Mouse (Mus musculus) erythroblast, embryonic 14.5 days (primary cell): Measurements from ENCODE around the gene Apaf1. TPM values are rescaled to one million over a fixed set of nuclear protein-coding genes. Genes with fewer than 3 reads are reported as not detected.

Experiments
- H3K27me3 ChIP-seq: 2 replicates; pipeline ENCODE4 v1.6.1; 2012; ENCODE audit warnings: inconsistent platforms; ENCODE audit not compliant: control insufficient read depth
- H3K36me3 ChIP-seq: 2 replicates; pipeline ENCODE4 v1.6.1; 2012; ENCODE audit warnings: mild to moderate bottlenecking, inconsistent platforms; ENCODE audit not compliant: control insufficient read depth
- H3K4me1 ChIP-seq: 2 replicates; pipeline ENCODE4 v1.6.1; 2012; ENCODE audit warnings: inconsistent platforms; ENCODE audit not compliant: control insufficient read depth
- H3K4me3 ChIP-seq: replicated peaks from 2 replicates; pipeline ENCODE3; 2012; ENCODE audit warnings: moderate library complexity, mild to moderate bottlenecking, inconsistent platforms
- H3K9me3 ChIP-seq: 2 replicates; pipeline ENCODE4 v1.6.1; 2012; ENCODE audit warnings: low read length, inconsistent platforms, mixed read lengths; ENCODE audit not compliant: control insufficient read depth
- GATA1 ChIP-seq: IDR thresholded peaks from 2 replicates; pipeline ENCODE4 v1.6.1; 2012; ENCODE audit warnings: low read length, inconsistent platforms, mixed read lengths
- TAL1 ChIP-seq: IDR thresholded peaks from 3 replicates; pipeline ENCODE4 v1.6.1; 2012; ENCODE audit warnings: low read length, inconsistent platforms, mixed read lengths
- polyA plus RNA-seq: library from polyadenylated mRNA; stranded (reverse); fragments of >175 nt; gene quantifications from 2 replicates; pipeline ENCODE4 v1.2.3, GENCODE M21; 2012

Gene Apaf1
- polyA plus RNA-seq, 1 experiment = 0.30 TPM

- H3K4me1 ChIP-seq = peaks cover 2% of the 10 kb centered on the region
- H3K36me3 ChIP-seq = no peaks in the 10 kb centered on the region
- no peaks in the 10 kb centered on the region for H3K9me3 ChIP-seq
- no peaks in the 10 kb centered on the region for H3K27me3 ChIP-seq
- TF ChIP-seq TAL1 (no peak), GATA1 (no peak)
- H3K4me3 ChIP-seq = no peak overlapping the region
Measured at GRCm38 (mm10) chr10:91092812-91093211, 10.2 kb upstream of the Apaf1 start.

- Histone ChIP-seq H3K36me3 (peaks cover 9% of the 10 kb centered on the region), H3K27me3 (no peaks in the 10 kb centered on the region)
- TF ChIP-seq GATA1 (no peak), TAL1 (no peak)
Measured at GRCm38 (mm10) chr10:91083393-91083927, 890 bp upstream of the Apaf1 start.

GRCm38 (mm10) chr10:91081959-91082507 lies 537 bp downstream of the Apaf1 start:
- Histone ChIP-seq H3K27me3 (no peaks in the 10 kb centered on the region), H3K4me1 (peaks cover 21% of the 10 kb centered on the region), H3K9me3 (no peaks in the 10 kb centered on the region), H3K36me3 (peaks cover 20% of the 10 kb centered on the region), H3K4me3 (peak overlapping the region; percentile 89)
- TF ChIP-seq TAL1 (no peak), GATA1 (no peak)

More at GRCm38 (mm10) chr10:91083393-91083927, 890 bp upstream of the Apaf1 start:
- H3K4me3 ChIP-seq = peak overlapping the region; percentile 89
- H3K9me3 ChIP-seq = no peaks in the 10 kb centered on the region
- peaks cover 21% of the 10 kb centered on the region for H3K4me1 ChIP-seq

GRCm38 (mm10) chr10:91080540-91080939 lies 2.0 kb downstream of the Apaf1 start:
- peak overlapping the region; percentile 19 for H3K4me3 ChIP-seq
- no peak for TF ChIP-seq GATA1
- no peak for TF ChIP-seq TAL1
- no peaks in the 10 kb centered on the region for H3K9me3 ChIP-seq
- peaks cover 35% of the 10 kb centered on the region for H3K36me3 ChIP-seq
- H3K27me3 ChIP-seq = no peaks in the 10 kb centered on the region
- H3K4me1 ChIP-seq = peaks cover 21% of the 10 kb centered on the region

- Histone ChIP-seq H3K4me1 (peaks cover 5% of the 10 kb centered on the region), H3K27me3 (no peaks in the 10 kb centered on the region), H3K9me3 (no peaks in the 10 kb centered on the region), H3K4me3 (no peak overlapping the region), H3K36me3 (peaks cover 59% of the 10 kb centered on the region)
- TF ChIP-seq TAL1 (no peak), GATA1 (no peak)
Measured at GRCm38 (mm10) chr10:91076667-91077066, 5.9 kb downstream of the Apaf1 start.

GRCm38 (mm10) chr10:91073345-91073744 lies 9.2 kb downstream of the Apaf1 start:
- Histone ChIP-seq H3K4me1 (no peaks in the 10 kb centered on the region), H3K36me3 (peaks cover 63% of the 10 kb centered on the region), H3K27me3 (no peaks in the 10 kb centered on the region), H3K4me3 (no peak overlapping the region), H3K9me3 (no peaks in the 10 kb centered on the region)
- TF ChIP-seq GATA1 (no peak), TAL1 (no peak)

- Histone ChIP-seq H3K4me3 (no peak overlapping the region), H3K27me3 (no peaks in the 10 kb centered on the region), H3K9me3 (no peaks in the 10 kb centered on the region), H3K4me1 (no peaks in the 10 kb centered on the region), H3K36me3 (peaks cover 63% of the 10 kb centered on the region)
- TF ChIP-seq TAL1 (no peak), GATA1 (no peak)
Measured at GRCm38 (mm10) chr10:91071768-91072167, 10.8 kb downstream of the Apaf1 start.

GRCm38 (mm10) chr10:91062355-91062754 lies 20.2 kb downstream of the Apaf1 start:
- H3K27me3 ChIP-seq = no peaks in the 10 kb centered on the region
- H3K36me3 ChIP-seq = peaks cover 75% of the 10 kb centered on the region
- no peak overlapping the region for H3K4me3 ChIP-seq
- TF ChIP-seq TAL1 = no peak
- no peak for TF ChIP-seq GATA1
- peaks cover 5% of the 10 kb centered on the region for H3K9me3 ChIP-seq
- H3K4me1 ChIP-seq = no peaks in the 10 kb centered on the region

- Histone ChIP-seq H3K27me3 (no peaks in the 10 kb centered on the region), H3K4me3 (no peak overlapping the region), H3K4me1 (no peaks in the 10 kb centered on the region), H3K9me3 (no peaks in the 10 kb centered on the region), H3K36me3 (peaks cover 66% of the 10 kb centered on the region)
- no peak for TF ChIP-seq GATA1
- no peak for TF ChIP-seq TAL1
Measured at GRCm38 (mm10) chr10:91060742-91061141, 21.8 kb downstream of the Apaf1 start.

- Histone ChIP-seq H3K4me1 (no peaks in the 10 kb centered on the region), H3K27me3 (no peaks in the 10 kb centered on the region), H3K36me3 (peaks cover 71% of the 10 kb centered on the region), H3K4me3 (no peak overlapping the region), H3K9me3 (no peaks in the 10 kb centered on the region)
- no peak for TF ChIP-seq GATA1
- TF ChIP-seq TAL1 = no peak
Measured at GRCm38 (mm10) chr10:91052734-91053133, 29.8 kb downstream of the Apaf1 start.
